Mouse (Mus musculus) liver, adult 2 months (tissue): ENCODE results near the gene Zbtb43. TPM values are rescaled to one million over a fixed set of nuclear protein-coding genes. Genes with fewer than 3 reads are reported as not detected.
A peak's percentile ranks its signal among the peaks of the same experiment; 100 is the strongest.

Source experiments
- DNase-seq: peaks from one replicate; pipeline ENCODE4 v3.0.0-alpha.2; 2011; ENCODE audit warnings: low read depth, low spot score; ENCODE audit errors: extremely low read depth
- H3K27ac ChIP-seq: fragments of 200-500 bp; replicated peaks from 2 replicates; pipeline ENCODE4 v1.5.1; 2012; ENCODE audit warnings: low read depth, mild to moderate bottlenecking, control low read depth, inconsistent platforms, low read length; ENCODE audit not compliant: insufficient read depth
- H3K27me3 ChIP-seq: fragments of 200-500 bp; 2 replicates; pipeline ENCODE4 v1.6.1; 2012; ENCODE audit warnings: mild to moderate bottlenecking, moderate library complexity, low read length, inconsistent platforms; ENCODE audit not compliant: control insufficient read depth, insufficient read depth
- H3K36me3 ChIP-seq: fragments of 200-500 bp; 2 replicates; pipeline ENCODE4 v1.6.1; 2012; ENCODE audit warnings: low read length, inconsistent platforms; ENCODE audit not compliant: control insufficient read depth, insufficient read depth
- H3K4me1 ChIP-seq: fragments of 200-500 bp; 2 replicates; pipeline ENCODE4 v1.6.1; 2011; ENCODE audit warnings: low read length; ENCODE audit not compliant: control insufficient read depth, insufficient read depth
- H3K4me3 ChIP-seq: fragments of 200-500 bp; 2 replicates; pipeline ENCODE4 v1.5.1; 2011; ENCODE audit warnings: low read depth, mild to moderate bottlenecking, control low read depth, low read length, moderate library complexity; ENCODE audit not compliant: insufficient read depth
- H3K79me2 ChIP-seq: fragments of 200-500 bp; 2 replicates; pipeline ENCODE4 v1.6.1; 2012; ENCODE audit warnings: inconsistent platforms, mild to moderate bottlenecking, low read length, moderate library complexity; ENCODE audit not compliant: control insufficient read depth, insufficient read depth
- H3K9ac ChIP-seq: fragments of 200-500 bp; 2 replicates; pipeline ENCODE4 v1.6.1; 2012; ENCODE audit warnings: low read depth, mild to moderate bottlenecking, control low read depth, inconsistent platforms, low read length
- CTCF ChIP-seq: fragments of 200-500 bp; IDR thresholded peaks from 2 replicates; pipeline ENCODE4 v1.5.1; 2011; ENCODE audit warnings: low read depth, low read length, control low read depth
- POLR2A ChIP-seq: fragments of 200-500 bp; IDR thresholded peaks from 2 replicates; pipeline ENCODE4 v1.6.1; 2011; ENCODE audit warnings: low read length, control low read depth; ENCODE audit not compliant: insufficient read depth; ENCODE audit errors: extremely low read depth
- WGBS: fragments of 180-500 bp; shearing (Covaris S2); methylation state at CpG from one replicate; pipeline ENCODE4 v1.1.7; 2018; 5-methylcytosine and 5-hydroxymethylcytosine counted together
- polyA plus RNA-seq: library from polyadenylated mRNA; depleted of rRNA; stranded (reverse); fragments of >200 nt; gene quantifications from 2 replicates; pipeline ENCODE4 v1.2.3, GENCODE M21; 2012
- total RNA-seq: library from RNA; depleted of rRNA; stranded (reverse); fragments of >200 nt; gene quantifications from 2 replicates; pipeline ENCODE4 v1.2.3, GENCODE M21; 2014

Zbtb43 gene
- total and polyA plus RNA-seq, 2 experiments, result 9.0 to 21.6 TPM

DNA sequence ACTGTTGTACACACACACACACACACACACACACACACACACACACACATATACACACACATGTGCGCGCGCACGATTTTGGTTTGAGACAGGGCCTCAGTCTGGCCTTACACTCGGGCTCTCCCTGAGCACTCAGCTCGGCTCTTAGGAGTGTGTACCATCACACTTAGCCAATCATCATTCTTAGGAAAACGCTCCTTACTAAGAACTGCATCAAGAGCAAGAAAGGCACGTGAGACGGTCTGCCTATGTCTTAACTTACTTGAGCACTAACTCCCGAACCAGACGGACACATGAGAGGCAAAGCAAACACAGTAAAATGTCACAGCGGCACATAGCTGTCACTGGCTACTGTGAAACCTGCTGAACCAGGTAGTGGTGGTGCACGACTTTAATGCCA lies 54.3 kb downstream of the Zbtb43 start:
- H3K4me3 ChIP-seq, result no peak overlapping the region
- TF ChIP-seq CTCF (no peak), POLR2A (no peak)
- peaks cover 4% of the 10 kb centered on the region for H3K36me3 ChIP-seq
- H3K79me2 ChIP-seq, result peaks cover 3% of the 10 kb centered on the region; the same call in 1 of the 2 replicates
- no peak for DNase-seq
- no peak overlapping the region for H3K27ac ChIP-seq
- 91% methylated on average over 13 of the region's 13 CpGs for WGBS
- H3K27me3 ChIP-seq, result no peaks in the 10 kb centered on the region
- no peaks in the 10 kb centered on the region for H3K4me1 ChIP-seq
- H3K9ac ChIP-seq, result no peak overlapping the region

GRCm38 (mm10) chr2:33412111-33412510 lies 56.2 kb downstream of the Zbtb43 start:
- Histone ChIP-seq H3K9ac (no peak overlapping the region), H3K4me1 (no peaks in the 10 kb centered on the region), H3K4me3 (no peak overlapping the region), H3K27me3 (no peaks in the 10 kb centered on the region), H3K79me2 (no peaks in the 10 kb centered on the region; the same call in 1 of the 2 replicates), H3K36me3 (peaks cover 5% of the 10 kb centered on the region), H3K27ac (no peak overlapping the region)
- DNase-seq, result no peak
- TF ChIP-seq CTCF (no peak), POLR2A (no peak)
- 88% methylated on average over 14 of the region's 14 CpGs for WGBS

DNA sequence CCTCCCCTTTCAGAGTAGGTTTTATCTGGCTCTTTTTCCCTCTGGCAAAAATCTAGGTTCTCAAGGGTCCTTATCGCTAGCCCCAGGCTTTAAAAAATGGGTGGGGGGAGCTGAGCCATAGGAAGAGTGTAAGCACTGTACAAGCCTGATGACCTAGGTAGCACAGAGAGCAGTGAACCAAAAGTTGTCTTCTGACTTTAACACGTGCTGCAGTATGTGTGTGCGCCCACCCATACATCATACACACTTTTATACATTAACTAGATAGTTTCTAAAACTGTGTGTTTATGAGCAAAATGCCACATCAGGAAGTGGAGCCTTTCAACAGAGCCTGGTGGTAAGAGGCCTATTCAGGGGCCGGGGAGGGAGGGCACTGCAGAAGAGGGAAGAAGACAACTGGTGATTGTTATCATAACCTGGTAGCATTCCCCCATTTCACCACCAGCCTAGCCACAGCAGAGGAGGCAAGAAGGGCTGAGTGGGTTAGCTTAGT lies 64.8 kb downstream of the Zbtb43 start:
- H3K27me3 ChIP-seq, result no peaks in the 10 kb centered on the region
- DNase-seq, result no peak
- H3K4me1 ChIP-seq, result no peaks in the 10 kb centered on the region; the same call in none of the 2 replicates
- TF ChIP-seq POLR2A (no peak), CTCF (no peak)
- WGBS, result 80% methylated on average over 4 of the region's 4 CpGs
- no peaks in the 10 kb centered on the region for H3K79me2 ChIP-seq
- H3K9ac ChIP-seq, result no peak overlapping the region
- no peak overlapping the region for H3K4me3 ChIP-seq
- no peaks in the 10 kb centered on the region for H3K36me3 ChIP-seq
- H3K27ac ChIP-seq, result no peak overlapping the region

GRCm38 (mm10) chr2:33402638-33403037 lies 65.7 kb downstream of the Zbtb43 start:
- Histone ChIP-seq H3K4me3 (no peak overlapping the region), H3K27me3 (no peaks in the 10 kb centered on the region), H3K4me1 (no peaks in the 10 kb centered on the region; the same call in none of the 2 replicates), H3K36me3 (no peaks in the 10 kb centered on the region), H3K27ac (no peak overlapping the region), H3K79me2 (no peaks in the 10 kb centered on the region), H3K9ac (no peak overlapping the region)
- TF ChIP-seq POLR2A, result no peak
- TF ChIP-seq CTCF, result no peak
- WGBS, result 81% methylated on average over 5 of the region's 5 CpGs
- no peak for DNase-seq

DNA sequence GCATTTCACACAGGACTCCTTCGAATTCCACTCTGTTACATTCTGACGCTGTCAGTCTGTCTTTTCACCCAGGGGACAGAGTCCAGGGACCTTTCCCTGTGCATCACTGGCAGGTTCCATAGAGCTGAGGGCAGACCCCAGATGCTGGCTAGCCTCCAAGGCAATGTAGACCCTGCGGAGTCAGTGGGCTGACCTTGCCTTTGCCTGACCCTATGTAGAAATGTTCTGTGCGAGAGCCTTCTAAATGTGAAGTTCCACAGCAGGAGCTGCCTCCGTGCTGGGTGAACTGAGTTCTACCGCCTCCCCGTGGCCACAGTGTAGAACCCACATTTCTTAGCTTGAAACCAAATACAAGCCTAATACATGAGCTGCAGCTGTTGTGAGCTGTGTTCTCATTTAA lies 66.1 kb downstream of the Zbtb43 start:
- peak; percentile 88 for TF ChIP-seq CTCF
- TF ChIP-seq POLR2A, result no peak
- Histone ChIP-seq H3K79me2 (no peaks in the 10 kb centered on the region), H3K4me3 (no peak overlapping the region), H3K9ac (no peak overlapping the region), H3K36me3 (no peaks in the 10 kb centered on the region), H3K27me3 (no peaks in the 10 kb centered on the region), H3K4me1 (no peaks in the 10 kb centered on the region; the same call in none of the 2 replicates), H3K27ac (no peak overlapping the region)
- DNase-seq, result peak; percentile 46
- WGBS, result 21% methylated on average over 7 of the region's 7 CpGs

GRCm38 (mm10) chr2:33401217-33401616 lies 67.1 kb downstream of the Zbtb43 start:
- DNase-seq, result peak; percentile 14
- Histone ChIP-seq H3K79me2 (no peaks in the 10 kb centered on the region), H3K27ac (no peak overlapping the region), H3K9ac (no peak overlapping the region), H3K36me3 (no peaks in the 10 kb centered on the region), H3K27me3 (no peaks in the 10 kb centered on the region), H3K4me1 (no peaks in the 10 kb centered on the region; the same call in none of the 2 replicates), H3K4me3 (no peak overlapping the region)
- TF ChIP-seq CTCF (peak; percentile 51; the same call in 1 of the 2 replicates), POLR2A (no peak)
- 49% methylated on average over 3 of the region's 3 CpGs for WGBS
